Mouse (Mus musculus) C2C12 (cell line): ENCODE results near the gene Slc5a2. TPM values are rescaled to one million over a fixed set of nuclear protein-coding genes. Genes with fewer than 3 reads are reported as not detected.
A peak's percentile ranks its signal among the peaks of the same experiment; 100 is the strongest.

ENCODE experiments used
- H3K27me3 ChIP-seq: one replicate; pipeline ENCODE4 v1.6.1; 2011; ENCODE audit not compliant: control insufficient read depth, insufficient read depth, insufficient read length
- H3K36me3 ChIP-seq: one replicate; pipeline ENCODE4 v1.6.1; 2011; ENCODE audit not compliant: control insufficient read depth, insufficient read depth
- H3K4me3 ChIP-seq: one replicate; pipeline ENCODE4 v1.5.1; 2011; ENCODE audit warnings: mild to moderate bottlenecking, control low read depth; ENCODE audit not compliant: poor library complexity, insufficient read depth, severe bottlenecking
- H3K79me2 ChIP-seq: one replicate; pipeline ENCODE4 v1.6.1; 2011; ENCODE audit not compliant: control insufficient read depth, insufficient read depth
- H3K79me3 ChIP-seq: one replicate; pipeline ENCODE4 v1.6.1; 2011; ENCODE audit warnings: low read depth, control low read depth
- H3ac ChIP-seq: one replicate; pipeline ENCODE3; 2011; ENCODE audit warnings: low read depth; ENCODE audit not compliant: control insufficient read depth, insufficient read length
- CEBPB ChIP-seq: IDR thresholded peaks from one replicate; pipeline ENCODE4 v1.6.1; 2011; ENCODE audit warnings: low read depth, mild to moderate bottlenecking, control low read depth, moderate library complexity
- CTCF ChIP-seq: IDR thresholded peaks from one replicate; pipeline ENCODE4 v1.5.1; 2011; ENCODE audit not compliant: control insufficient read depth, insufficient read depth, insufficient read length
- FOSL1 ChIP-seq: IDR thresholded peaks from one replicate; pipeline ENCODE4 v1.8.0; 2011; ENCODE audit warnings: mild to moderate bottlenecking, low read length; ENCODE audit not compliant: poor library complexity, insufficient read depth, severe bottlenecking
- MAX ChIP-seq: IDR thresholded peaks from one replicate; pipeline ENCODE4 v1.6.1; 2011; ENCODE audit warnings: mild to moderate bottlenecking, control low read depth
- MYOD1 ChIP-seq: IDR thresholded peaks from one replicate; pipeline ENCODE4 v1.6.1; 2011; ENCODE audit warnings: low read depth; ENCODE audit not compliant: control insufficient read depth, insufficient read length
- MYOG ChIP-seq: IDR thresholded peaks from one replicate; pipeline ENCODE4 v1.6.1; 2011; ENCODE audit not compliant: control insufficient read depth, insufficient read length; ENCODE audit errors: extremely low read depth
- USF1 ChIP-seq: IDR thresholded peaks from one replicate; pipeline ENCODE4 v1.6.1; 2011; ENCODE audit warnings: low read depth, mild to moderate bottlenecking, control low read depth, moderate library complexity
- microRNA-seq: library from miRNA; unstranded; fragments of <30 nt; microRNA quantifications from one replicate; pipeline ENCODE4, GENCODE M21; 2019; ENCODE audit warnings: borderline microRNAs expressed
- polyA plus RNA-seq: library from polyadenylated mRNA; unstranded; fragments of >200 nt; fragmentation: generic; extraction: Trizol; gene quantifications from one replicate; pipeline ENCODE4 v1.2.1, GENCODE M21; 2012; ENCODE audit warnings: missing spikeins

Slc5a2 gene
- polyA plus RNA-seq, 1 experiment: not detected

GRCm38 (mm10) chr7:128313601-128314000 is 48.1 kb downstream of the Slc5a2 start:
- H3K4me3 ChIP-seq: no peak overlapping the region
- no peaks in the 10 kb centered on the region for H3K27me3 ChIP-seq
- TF ChIP-seq USF1: no peak
- no peak for TF ChIP-seq MYOD1
- TF ChIP-seq FOSL1: no peak
- TF ChIP-seq CEBPB: no peak
- TF ChIP-seq CTCF: no peak
- TF ChIP-seq MAX: no peak
- TF ChIP-seq MYOG: no peak
- H3K79me3 ChIP-seq: no peaks in the 10 kb centered on the region
- no peak overlapping the region for H3ac ChIP-seq
- no peaks in the 10 kb centered on the region for H3K36me3 ChIP-seq
- H3K79me2 ChIP-seq: no peaks in the 10 kb centered on the region

GRCm38 (mm10) chr7:128314491-128314890 is 49.0 kb downstream of the Slc5a2 start:
- no peak for TF ChIP-seq MYOG
- no peak for TF ChIP-seq CTCF
- no peak for TF ChIP-seq MAX
- TF ChIP-seq FOSL1: no peak
- no peak for TF ChIP-seq CEBPB
- TF ChIP-seq USF1: no peak
- no peak for TF ChIP-seq MYOD1
- H3K79me3 ChIP-seq: no peaks in the 10 kb centered on the region
- no peak overlapping the region for H3K4me3 ChIP-seq
- no peaks in the 10 kb centered on the region for H3K27me3 ChIP-seq
- H3K36me3 ChIP-seq: no peaks in the 10 kb centered on the region
- H3ac ChIP-seq: no peak overlapping the region
- H3K79me2 ChIP-seq: no peaks in the 10 kb centered on the region

GRCm38 (mm10) chr7:128317011-128317410 is 51.6 kb downstream of the Slc5a2 start:
- Histone ChIP-seq H3K27me3 (no peaks in the 10 kb centered on the region), H3K79me2 (no peaks in the 10 kb centered on the region), H3ac (no peak overlapping the region), H3K36me3 (no peaks in the 10 kb centered on the region), H3K4me3 (no peak overlapping the region), H3K79me3 (no peaks in the 10 kb centered on the region)
- no peak for TF ChIP-seq CEBPB
- no peak for TF ChIP-seq CTCF
- no peak for TF ChIP-seq MYOD1
- TF ChIP-seq MYOG: no peak
- no peak for TF ChIP-seq MAX
- TF ChIP-seq USF1: no peak
- TF ChIP-seq FOSL1: no peak

GRCm38 (mm10) chr7:128319140-128319539 is 53.7 kb downstream of the Slc5a2 start:
- no peaks in the 10 kb centered on the region for H3K79me3 ChIP-seq
- no peak overlapping the region for H3ac ChIP-seq
- H3K27me3 ChIP-seq: no peaks in the 10 kb centered on the region
- H3K4me3 ChIP-seq: no peak overlapping the region
- TF ChIP-seq MAX (peak; percentile 56), MYOD1 (no peak)
- H3K36me3 ChIP-seq: no peaks in the 10 kb centered on the region
- H3K79me2 ChIP-seq: no peaks in the 10 kb centered on the region

GRCm38 (mm10) chr7:128320219-128320816 is 54.9 kb downstream of the Slc5a2 start:
- TF ChIP-seq MYOG (no peak), CTCF (no peak), MYOD1 (no peak), FOSL1 (no peak)
- H3K27me3 ChIP-seq: no peaks in the 10 kb centered on the region
- H3K4me3 ChIP-seq: no peak overlapping the region
- no peak overlapping the region for H3ac ChIP-seq
- no peaks in the 10 kb centered on the region for H3K79me3 ChIP-seq
- no peaks in the 10 kb centered on the region for H3K79me2 ChIP-seq
- no peaks in the 10 kb centered on the region for H3K36me3 ChIP-seq

GRCm38 (mm10) chr7:128321260-128321659 is 55.8 kb downstream of the Slc5a2 start:
- H3K4me3 ChIP-seq: no peak overlapping the region
- no peak for TF ChIP-seq USF1
- no peak for TF ChIP-seq MYOG
- TF ChIP-seq CTCF: no peak
- TF ChIP-seq CEBPB: no peak
- TF ChIP-seq FOSL1: no peak
- no peak for TF ChIP-seq MAX
- TF ChIP-seq MYOD1: no peak
- no peaks in the 10 kb centered on the region for H3K36me3 ChIP-seq
- no peaks in the 10 kb centered on the region for H3K27me3 ChIP-seq
- H3K79me3 ChIP-seq: no peaks in the 10 kb centered on the region
- no peaks in the 10 kb centered on the region for H3K79me2 ChIP-seq
- no peak overlapping the region for H3ac ChIP-seq

Small RNA genes within 50 kb of the gene (microRNA-seq; reads per million reads assigned to microRNA genes)
- gene Mir3103: 0.20 reads per million

Other genes starting within 250 kb of the Slc5a2 start
- not detected for gene Itgam, start 203.0 kb upstream of the Slc5a2 start, polyA plus RNA-seq
- gene Gm49368, start 203.0 kb upstream of the Slc5a2 start, polyA plus RNA-seq: not detected
- gene Itgax, start 136.1 kb upstream of the Slc5a2 start, polyA plus RNA-seq: not detected
- not detected for gene Itgad, start 111.3 kb upstream of the Slc5a2 start, polyA plus RNA-seq
- gene Cox6a2, start 59.3 kb upstream of the Slc5a2 start, polyA plus RNA-seq: 1.9 TPM
- 16.7 TPM for gene Armc5, start 28.3 kb upstream of the Slc5a2 start, polyA plus RNA-seq
- 2.1 TPM for gene 9130023H24Rik, start 27.6 kb upstream of the Slc5a2 start, polyA plus RNA-seq
- 110 TPM for gene Tgfb1i1, start 18.8 kb upstream of the Slc5a2 start, polyA plus RNA-seq
- 13.3 TPM for gene BC017158, start 32.5 kb downstream of the Slc5a2 start, polyA plus RNA-seq
- 12.9 TPM for gene Rgs10, start 153.1 kb downstream of the Slc5a2 start, polyA plus RNA-seq
- gene Tial1, start 196.1 kb downstream of the Slc5a2 start, polyA plus RNA-seq: 46.4 TPM